Comparison of ENCODE assay signal across 18 mouse cellular contexts in the genomic region with DNA sequence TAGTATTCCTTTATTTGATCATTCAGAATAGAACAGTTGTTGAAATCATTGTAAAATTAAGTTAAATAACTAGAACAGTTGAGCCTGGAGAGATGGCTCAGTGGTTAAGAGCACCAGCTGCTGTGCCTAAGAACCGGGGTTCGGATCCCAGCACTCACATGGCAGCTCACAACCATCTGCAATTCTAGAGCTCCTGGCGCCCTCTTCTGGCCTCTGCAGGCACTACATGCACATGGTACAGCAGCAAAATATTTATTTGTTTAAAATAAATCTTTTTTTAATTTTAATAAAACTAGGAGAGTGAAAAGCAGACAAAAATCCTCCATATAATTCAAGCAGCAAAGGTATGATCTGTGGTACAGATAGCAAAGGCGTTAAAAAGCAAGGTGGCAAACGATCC.
DNase-seq lines count a peak whose midpoint lies in the region; ATAC-seq and TF ChIP-seq lines count a peak whose summit lies in the region.
"Had no signal": no experiment of that assay in that cellular context is flagged by ENCODE, and none has a peak within 500 bp of the region (broad histone marks: within the 10 kb centered on the region; RNA-seq: fewer than 3 reads in every experiment).

No protein-coding gene starts in this region.

- H3K4me1 ChIP-seq in liver, adult 2 months (ENCODE audit: control insufficient read depth, insufficient read depth, low read length) = no peaks in the 10 kb centered on the region
- H3K4me1 ChIP-seq in liver, embryonic 11.5 days (replicated peaks; ENCODE audit: control insufficient read depth, insufficient read depth, low read length) = no peaks in the 10 kb centered on the region
- H3K4me1 ChIP-seq: forebrain, embryonic 12.5 days; limb, embryonic 10.5 days had no signal

- no peak overlapping the region for H3K4me3 ChIP-seq in liver, adult 2 months (ENCODE audit: insufficient read depth, low read depth, low read length)
- H3K4me3 ChIP-seq in liver, embryonic 11.5 days (ENCODE audit: low read depth, low read length) = no peak overlapping the region
- H3K4me3 ChIP-seq: forebrain, embryonic 12.5 days; limb, embryonic 10.5 days had no signal

- no peak overlapping the region for H3K4me2 ChIP-seq in liver, embryonic 11.5 days
- H3K4me2 ChIP-seq: forebrain, embryonic 12.5 days; hindbrain, embryonic 14.5 days had no signal

- TF ChIP-seq CTCF in liver, adult 2 months (IDR thresholded peaks at IDR 0.05; ENCODE audit: low read depth, low read length) = peak; percentile 18; the same call in 1 of the 2 replicates
- TF ChIP-seq CTCF in brain, embryonic 14.5 days (IDR thresholded peaks at IDR 0.05; ENCODE audit: borderline replicate concordance, extremely low read depth, insufficient read depth, insufficient read length) = peak; percentile 37; the same call in 1 of the 2 replicates

- peak; percentile 20 to 23 for DNase-seq in cerebellum, postnatal 10 days
- DNase-seq in cerebellum, adult 8-10 months = no peak
- DNase-seq in liver, adult 2 months (ENCODE audit: extremely low read depth, low read depth, low spot score) = no peak
- DNase-seq in liver, embryonic 11.5 days (ENCODE audit: low spot score) = no peak
- peak; percentile 38 for DNase-seq in ES-CJ7 (ENCODE audit: low read depth, low spot score)
- no peak for DNase-seq in brain, embryonic 14.5 days (ENCODE audit: low read depth)
- no peak for DNase-seq in lung, postnatal 4 days
- DNase-seq: adrenal gland, postnatal 25 days; kidney, adult 8-10 months; layer of hippocampus, postnatal 36 days; lung, adult 18-20 months; midbrain, embryonic 14.5 days; thymus, postnatal 14 days had no signal

- ATAC-seq in liver, embryonic 11.5 days (replicated peaks; ENCODE audit: low FRiP score) = no peak
- no peak for ATAC-seq in erythroid progenitor cell, adult 5-6 weeks (replicated peaks; ENCODE audit: low FRiP score, poor library complexity, severe bottlenecking)
- ATAC-seq: activated CD4-positive, CD25-positive, alpha-beta regulatory T cell, adult 4 months had no signal

- no peaks in the 10 kb centered on the region for H3K36me3 ChIP-seq in liver, adult 2 months (ENCODE audit: control insufficient read depth, insufficient read depth, low read length)
- no peaks in the 10 kb centered on the region for H3K36me3 ChIP-seq in liver, embryonic 11.5 days (ENCODE audit: control insufficient read depth, insufficient read depth, low read length)
- H3K36me3 ChIP-seq: forebrain, embryonic 12.5 days; limb, embryonic 10.5 days had no signal

- TF ChIP-seq POLR2A in liver, adult 2 months (IDR thresholded peaks at IDR 0.05; ENCODE audit: extremely low read depth, insufficient read depth, low read length) = no peak
- TF ChIP-seq POLR2A in brain, embryonic 14.5 days (IDR thresholded peaks at IDR 0.05; ENCODE audit: borderline replicate concordance, extremely low read depth, insufficient read depth, insufficient read length, poor library complexity, severe bottlenecking) = no peak

- H3K27ac ChIP-seq in liver, adult 2 months (replicated peaks; ENCODE audit: insufficient read depth, low read depth, low read length) = no peak overlapping the region
- H3K27ac ChIP-seq in liver, embryonic 11.5 days (ENCODE audit: low read depth, low read length) = no peak overlapping the region
- H3K27ac ChIP-seq: forebrain, embryonic 12.5 days; hindbrain, embryonic 14.5 days; limb, embryonic 10.5 days had no signal

- H3K27me3 ChIP-seq in liver, adult 2 months (ENCODE audit: control insufficient read depth, insufficient read depth, low read length) = no peaks in the 10 kb centered on the region
- H3K27me3 ChIP-seq in liver, embryonic 11.5 days (replicated peaks; ENCODE audit: control insufficient read depth, insufficient read depth, low read length) = no peaks in the 10 kb centered on the region
- H3K27me3 ChIP-seq: forebrain, embryonic 12.5 days had no signal

- no peaks in the 10 kb centered on the region for H3K79me2 ChIP-seq in liver, adult 2 months (ENCODE audit: control insufficient read depth, insufficient read depth, low read length)

- H3K9ac ChIP-seq in liver, adult 2 months (ENCODE audit: low read depth, low read length) = no peak overlapping the region
- no peak overlapping the region for H3K9ac ChIP-seq in liver, embryonic 11.5 days (ENCODE audit: low read depth, low read length)
- H3K9ac ChIP-seq: forebrain, embryonic 12.5 days; hindbrain, embryonic 14.5 days had no signal

- 0 out of 2 replicates have a peak, but pooled peaks cover 3% of the 10 kb centered on the region for H3K9me3 ChIP-seq in liver, embryonic 11.5 days (ENCODE audit: control insufficient read depth, low read length)
- H3K9me3 ChIP-seq: limb, embryonic 10.5 days had no signal

- 79% methylated on average over 5 of the region's 5 CpGs for WGBS in liver, adult 2 months
- 74% methylated on average over 5 of the region's 5 CpGs for WGBS in liver, embryonic 11.5 days

Comparison
In these comparisons a context has a peak if more than half of its experiments do, and no peak if none do; other contexts are left out.
1. DNase-seq: peak in cerebellum, postnatal 10 days (2 of 2) and ES-CJ7 (single experiment); none in cerebellum, adult 8-10 months (single experiment), liver, adult 2 months (single experiment), liver, embryonic 11.5 days (single experiment), brain, embryonic 14.5 days (single experiment) and lung, postnatal 4 days (0 of 2).